Mouse (Mus musculus) liver, embryonic 14.5 days (tissue): ENCODE results near the gene Scn1b.

Experiments
- CTCF ChIP-seq: IDR thresholded peaks from 2 replicates; pipeline ENCODE4 v1.5.1; 2016; ENCODE audit warnings: antibody characterized with exemption, low read depth, control low read depth
- EP300 ChIP-seq: IDR thresholded peaks from 2 replicates; pipeline ENCODE4 v1.6.1; 2016; ENCODE audit warnings: antibody characterized with exemption, low read depth

- TF ChIP-seq CTCF: no peak
- no peak for TF ChIP-seq EP300
These were observed 13.0 kb downstream of the Scn1b start for GRCm38 (mm10) chr7:31113800-31114199.
